Comparison of ENCODE assay signal across 11 mouse cellular contexts in genomic region chr5:100572069-100572468, GRCm38 (mm10). TPM values are rescaled to one million over a fixed set of nuclear protein-coding genes. Genes with fewer than 3 reads are reported as not detected.
DNase-seq lines count a peak whose midpoint lies in the region; ATAC-seq and TF ChIP-seq lines count a peak whose summit lies in the region.
"Had no signal": no experiment of that assay in that cellular context is flagged by ENCODE, and none has a peak within 500 bp of the region (broad histone marks: within the 10 kb centered on the region; RNA-seq: fewer than 3 reads in every experiment).

Gene Plac8, minus strand, starts transcription at chr5:100572245.

- H3K9ac ChIP-seq in liver, adult 2 months (ENCODE audit: low read depth, low read length) = no peak within 1 kb of the TSS
- H3K9ac ChIP-seq in stomach, embryonic 16.5 days (ENCODE audit: low read length) = peak within 1 kb of the TSS; percentile 57
- H3K9ac ChIP-seq in hindbrain, embryonic 16.5 days (ENCODE audit: low read depth, low read length) = no peak within 1 kb of the TSS
- H3K9ac ChIP-seq: midbrain, embryonic 13.5 days had no signal

- peak; percentile 90 for ATAC-seq in stomach, embryonic 16.5 days (ENCODE audit: insufficient read depth, low FRiP score)
- no peak for ATAC-seq in hindbrain, embryonic 16.5 days
- ATAC-seq: midbrain, embryonic 13.5 days had no signal

- no peak within 1 kb of the TSS for H3K27ac ChIP-seq in testis, adult 2 months (ENCODE audit: control insufficient read depth, insufficient read depth, low read depth, low read length)
- no peak within 1 kb of the TSS for H3K27ac ChIP-seq in liver, adult 2 months (replicated peaks; ENCODE audit: insufficient read depth, low read depth, low read length)
- peak within 1 kb of the TSS; percentile 89 for H3K27ac ChIP-seq in stomach, embryonic 16.5 days (ENCODE audit: low read length)
- H3K27ac ChIP-seq in hindbrain, embryonic 16.5 days (ENCODE audit: low read depth, low read length) = no peak within 1 kb of the TSS
- H3K27ac ChIP-seq: midbrain, embryonic 13.5 days had no signal

- no peaks in the 10 kb centered on the region for H3K36me3 ChIP-seq in testis, adult 2 months (ENCODE audit: control insufficient read depth, insufficient read depth, low read length)
- H3K36me3 ChIP-seq in liver, adult 2 months (ENCODE audit: control insufficient read depth, insufficient read depth, low read length) = no peaks in the 10 kb centered on the region
- H3K36me3 ChIP-seq in stomach, embryonic 16.5 days (ENCODE audit: control insufficient read depth, insufficient read depth, low read length) = no peaks in the 10 kb centered on the region
- no peaks in the 10 kb centered on the region for H3K36me3 ChIP-seq in hindbrain, embryonic 16.5 days (ENCODE audit: control insufficient read depth, insufficient read depth, low read length)
- H3K36me3 ChIP-seq: midbrain, embryonic 13.5 days had no signal

- no peaks in the 10 kb centered on the region for H3K9me3 ChIP-seq in stomach, embryonic 16.5 days (replicated peaks; ENCODE audit: control insufficient read depth, low read length)
- no peaks in the 10 kb centered on the region for H3K9me3 ChIP-seq in hindbrain, embryonic 16.5 days (ENCODE audit: control insufficient read depth, low read length)
- H3K9me3 ChIP-seq: midbrain, embryonic 13.5 days had no signal

- no peak for TF ChIP-seq CTCF in testis, adult 2 months (IDR thresholded peaks at IDR 0.05; ENCODE audit: control insufficient read depth, insufficient read depth, insufficient replicate concordance, low read depth, low read length)
- TF ChIP-seq CTCF in liver, adult 2 months (IDR thresholded peaks at IDR 0.05; ENCODE audit: low read depth, low read length) = no peak

- H3K4me3 ChIP-seq in testis, adult 2 months (ENCODE audit: control insufficient read depth, low read depth, low read length) = no peak within 1 kb of the TSS
- H3K4me3 ChIP-seq in liver, adult 2 months (ENCODE audit: insufficient read depth, low read depth, low read length) = peak within 1 kb of the TSS; percentile 58
- peak within 1 kb of the TSS; percentile 45 for H3K4me3 ChIP-seq in stomach, embryonic 16.5 days (replicated peaks; ENCODE audit: low read length)
- no peak within 1 kb of the TSS for H3K4me3 ChIP-seq in hindbrain, embryonic 16.5 days (ENCODE audit: low read length)
- H3K4me3 ChIP-seq: midbrain, embryonic 13.5 days had no signal

- 27% methylated on average over 7 of the region's 7 CpGs for WGBS in liver, adult 2 months
- WGBS in stomach, embryonic 16.5 days = 22% methylated on average over 7 of the region's 7 CpGs
- WGBS in hindbrain, embryonic 16.5 days = 42% methylated on average over 7 of the region's 7 CpGs

- TF ChIP-seq POLR2A in testis, adult 2 months (IDR thresholded peaks at IDR 0.05; ENCODE audit: control insufficient read depth, low read depth, low read length) = no peak
- no peak for TF ChIP-seq POLR2A in liver, adult 2 months (IDR thresholded peaks at IDR 0.05; ENCODE audit: extremely low read depth, insufficient read depth, low read length)

- DNase-seq in adrenal gland, postnatal 14 days = no peak
- DNase-seq in adrenal gland, postnatal 25 days = no peak
- DNase-seq in testis, postnatal 10 days (ENCODE audit: low spot score) = no peak
- no peak for DNase-seq in liver, adult 2 months (ENCODE audit: extremely low read depth, low read depth, low spot score)
- DNase-seq in layer of hippocampus, postnatal 14 days (ENCODE audit: low spot score in 2 of 2) = no peak
- DNase-seq: adrenal gland, postnatal 36 days; gastrocnemius, postnatal 10 days had no signal

- H3K79me2 ChIP-seq in liver, adult 2 months (ENCODE audit: control insufficient read depth, insufficient read depth, low read length) = no peaks in the 10 kb centered on the region

- peak within 1 kb of the TSS; percentile 59 for H3K4me2 ChIP-seq in stomach, embryonic 16.5 days (ENCODE audit: low read depth, low read length)
- no peak within 1 kb of the TSS for H3K4me2 ChIP-seq in hindbrain, embryonic 16.5 days (ENCODE audit: low read length)
- H3K4me2 ChIP-seq: midbrain, embryonic 13.5 days had no signal

- H3K27me3 ChIP-seq in testis, adult 2 months (ENCODE audit: control insufficient read depth, insufficient read depth, low read length) = no peaks in the 10 kb centered on the region
- no peaks in the 10 kb centered on the region for H3K27me3 ChIP-seq in liver, adult 2 months (ENCODE audit: control insufficient read depth, insufficient read depth, low read length)
- no peaks in the 10 kb centered on the region for H3K27me3 ChIP-seq in stomach, embryonic 16.5 days (ENCODE audit: control insufficient read depth, insufficient read depth, low read length)
- no peaks in the 10 kb centered on the region for H3K27me3 ChIP-seq in hindbrain, embryonic 16.5 days (replicated peaks; ENCODE audit: control insufficient read depth, insufficient read depth, low read length)
- H3K27me3 ChIP-seq: midbrain, embryonic 13.5 days had no signal

- peaks cover 10% of the 10 kb centered on the region for H3K4me1 ChIP-seq in testis, adult 2 months (ENCODE audit: control insufficient read depth, insufficient read depth, low read length)
- H3K4me1 ChIP-seq in liver, adult 2 months (ENCODE audit: control insufficient read depth, insufficient read depth, low read length) = no peaks in the 10 kb centered on the region
- peaks cover 25% of the 10 kb centered on the region for H3K4me1 ChIP-seq in stomach, embryonic 16.5 days (ENCODE audit: control insufficient read depth, insufficient read depth, low read length)
- no peaks in the 10 kb centered on the region for H3K4me1 ChIP-seq in hindbrain, embryonic 16.5 days (ENCODE audit: control insufficient read depth, insufficient read depth, low read depth, low read length)
- H3K4me1 ChIP-seq: midbrain, embryonic 13.5 days had no signal

RNA-seq across cellular contexts. Expression of gene Plac8, which starts in this region (rescaled TPM):
- total RNA-seq in adrenal gland, postnatal 14 days (2021) = 9.2 and 10.8 TPM in 2 replicates
- 5.5 and 9.6 TPM in 2 replicates for total RNA-seq in adrenal gland, postnatal 25 days (2021)
- polyA plus RNA-seq in testis, adult 2 months (2012; rRNA removed) = 24.6 and 27.2 TPM in 2 replicates
- 21.5 and 29.7 TPM in 2 replicates for total RNA-seq in liver, adult 2 months (2014; rRNA removed)
- 11.3 and 18.2 TPM in 2 replicates for polyA plus RNA-seq in liver, adult 2 months (2012; rRNA removed)
- 226 and 255 TPM in 2 replicates for polyA plus RNA-seq in stomach, embryonic 16.5 days (2015; fragmentation: Nextera tagmentation; extraction: Ambion mirVana)
- polyA plus RNA-seq in hindbrain, embryonic 16.5 days (2015; fragmentation: Nextera tagmentation; extraction: Ambion mirVana) = 0.65 and 0.66 TPM in 2 replicates
- total RNA-seq in layer of hippocampus, postnatal 14 days (2021) = not detected
- polyA plus RNA-seq: midbrain, embryonic 13.5 days had no signal

Comparison
In these comparisons a context has a peak if more than half of its experiments do, and no peak if none do; other contexts are left out.
1. H3K4me3 ChIP-seq: peak in liver, adult 2 months (single experiment) and stomach, embryonic 16.5 days (single experiment); none in testis, adult 2 months (single experiment) and hindbrain, embryonic 16.5 days (single experiment).